Mouse (Mus musculus) layer of hippocampus, postnatal 25 days (tissue): ENCODE results near the gene Ube4b. TPM values are rescaled to one million over a fixed set of nuclear protein-coding genes. Genes with fewer than 3 reads are reported as not detected.
A peak's percentile ranks its signal among the peaks of the same experiment; 100 is the strongest.

Source experiments
- DNase-seq, 2 experiments: peaks; one replicate each; pipeline ENCODE4 v3.0.0; 2022; ENCODE audit warnings: mixed read lengths in 2 of 2, low spot score in 1 of 2; ENCODE audit errors: extremely low spot score in 1 of 2
- total RNA-seq, 2 experiments: library from RNA; stranded (reverse); gene quantifications; 2 replicates each; pipeline ENCODE4 v1.2.3; 2021

Gene Ube4b
- total RNA-seq, 2 experiments from 2014 or later, result 92.8 to 113 TPM

DNA sequence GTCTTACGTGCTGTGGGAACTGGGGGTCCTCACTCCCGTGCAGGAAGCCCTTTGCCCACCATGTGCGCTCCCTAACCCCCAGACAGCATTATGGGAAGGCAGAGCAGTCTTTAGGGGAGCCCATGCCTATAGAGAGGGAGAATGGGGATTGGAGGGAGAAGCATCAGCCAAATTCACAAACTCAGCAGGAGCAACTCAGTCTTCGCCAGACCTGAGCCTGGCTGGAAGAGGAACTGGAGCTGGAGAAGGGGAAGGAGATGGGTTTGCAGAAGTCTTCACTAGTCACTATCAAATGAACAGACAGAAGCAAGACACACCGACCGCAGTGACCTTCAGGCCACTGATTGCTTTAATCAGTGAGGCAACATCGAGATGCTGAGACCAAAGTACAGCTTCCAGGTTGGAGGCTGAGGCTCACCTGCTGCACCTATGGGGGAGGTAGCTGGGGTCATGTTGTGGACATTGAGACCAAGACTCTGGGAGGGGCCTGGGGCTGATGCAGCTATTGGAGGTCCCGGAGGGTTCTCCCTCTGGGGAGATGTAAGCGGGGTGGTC is 28.3 kb downstream of the Ube4b start:
- DNase-seq, result no peak

- no peak for DNase-seq
These were observed 29.9 kb downstream of the Ube4b start for GRCm38 (mm10) chr4:149396433-149397306.

- no peak for DNase-seq
These were observed 31.0 kb downstream of the Ube4b start for GRCm38 (mm10) chr4:149395581-149395980.

- no peak for DNase-seq
These were observed 32.3 kb downstream of the Ube4b start for GRCm38 (mm10) chr4:149394292-149394691.

GRCm38 (mm10) chr4:149393311-149393995 is 33.1 kb downstream of the Ube4b start:
- DNase-seq, result no peak

GRCm38 (mm10) chr4:149392359-149392758 is 34.2 kb downstream of the Ube4b start:
- no peak for DNase-seq

DNA sequence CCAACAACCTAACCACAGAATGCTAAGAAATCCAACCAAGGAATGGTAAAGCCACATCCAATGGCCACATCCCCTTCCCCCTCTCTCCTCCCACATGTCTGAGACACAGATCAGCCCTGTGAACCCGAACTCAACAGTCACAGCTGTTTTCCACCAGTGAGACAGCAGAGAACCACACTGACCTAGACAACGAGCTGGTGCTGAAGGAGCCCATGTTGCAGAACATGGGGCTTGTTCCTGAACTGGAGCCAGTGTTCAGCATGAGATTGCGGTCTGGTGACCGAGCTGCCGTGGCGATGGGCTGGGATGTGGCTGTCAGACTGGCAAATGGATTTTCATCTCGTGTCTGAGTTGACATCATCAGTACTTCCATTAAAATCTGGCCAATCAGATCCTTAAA is 45.5 kb downstream of the Ube4b start:
- DNase-seq, result no peak

GRCm38 (mm10) chr4:149379881-149380280 is 46.7 kb downstream of the Ube4b start:
- DNase-seq, result no peak

DNA sequence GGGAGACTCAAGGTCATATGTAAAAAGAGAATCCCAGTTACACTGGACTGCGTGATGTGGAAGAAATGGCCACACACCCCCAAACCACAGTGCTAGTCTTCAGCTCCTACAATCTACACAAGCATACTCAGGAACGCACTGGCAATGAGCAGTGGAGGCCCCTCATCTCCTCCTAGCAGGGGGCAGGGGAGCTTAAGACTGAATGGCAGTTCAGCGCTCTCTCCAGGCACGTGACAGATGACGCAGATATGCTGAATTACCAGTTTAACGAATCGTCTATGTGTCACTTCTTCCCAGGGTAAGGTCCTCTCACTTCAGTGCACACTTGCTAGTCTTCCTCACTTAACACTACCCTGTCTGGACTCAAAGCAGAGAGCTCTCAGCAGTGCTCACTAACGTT is 47.7 kb downstream of the Ube4b start:
- DNase-seq, result no peak

GRCm38 (mm10) chr4:149376034-149376433 is 50.5 kb downstream of the Ube4b start:
- no peak for DNase-seq

DNA sequence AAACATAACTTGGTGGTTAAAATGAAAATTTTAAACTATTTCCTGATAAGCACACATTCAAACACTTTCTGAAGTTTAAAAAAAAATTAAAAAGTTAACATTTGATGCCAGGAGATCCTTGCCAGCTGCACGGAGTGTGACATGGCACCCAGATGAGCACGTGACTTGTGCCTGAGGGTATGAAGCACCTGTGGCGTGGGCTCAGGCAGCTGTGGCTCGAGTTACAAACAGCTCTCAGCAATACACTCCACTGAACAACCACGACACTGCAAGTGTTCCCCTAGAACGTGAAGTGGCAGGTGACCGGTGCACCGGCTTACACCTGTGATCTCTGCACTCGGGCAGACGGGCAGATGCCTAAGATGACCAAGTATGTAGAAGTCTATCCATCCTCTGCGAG is 51.9 kb downstream of the Ube4b start:
- no peak for DNase-seq

- no peak for DNase-seq
These were observed 52.6 kb downstream of the Ube4b start for GRCm38 (mm10) chr4:149373927-149374326.

GRCm38 (mm10) chr4:149373431-149373830 is 53.1 kb downstream of the Ube4b start:
- peak in 1 of 2 experiments; percentile 70 for DNase-seq

GRCm38 (mm10) chr4:149365702-149366370 is 60.7 kb downstream of the Ube4b start:
- no peak for DNase-seq

DNA sequence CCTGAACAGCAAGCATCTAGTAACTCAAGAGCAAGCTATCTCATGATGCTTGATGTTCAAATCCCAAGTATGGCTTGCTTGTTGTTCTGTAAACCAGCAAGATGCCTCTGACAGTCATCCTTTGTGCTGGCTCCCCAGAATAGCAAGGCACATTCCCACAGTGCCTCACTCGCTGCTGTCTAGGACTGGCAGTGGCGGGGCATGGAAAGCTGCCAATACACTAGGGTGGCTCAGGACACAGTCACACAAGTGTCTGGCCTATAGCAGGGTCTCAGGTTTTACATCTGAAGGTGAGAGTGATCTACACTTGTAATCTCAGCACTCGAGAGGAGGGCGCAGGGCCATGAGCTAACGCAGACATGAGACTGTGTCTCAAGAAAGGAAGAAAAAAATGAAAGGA is 61.7 kb downstream of the Ube4b start:
- DNase-seq, result peak in 1 of 2 experiments; percentile 49

DNA sequence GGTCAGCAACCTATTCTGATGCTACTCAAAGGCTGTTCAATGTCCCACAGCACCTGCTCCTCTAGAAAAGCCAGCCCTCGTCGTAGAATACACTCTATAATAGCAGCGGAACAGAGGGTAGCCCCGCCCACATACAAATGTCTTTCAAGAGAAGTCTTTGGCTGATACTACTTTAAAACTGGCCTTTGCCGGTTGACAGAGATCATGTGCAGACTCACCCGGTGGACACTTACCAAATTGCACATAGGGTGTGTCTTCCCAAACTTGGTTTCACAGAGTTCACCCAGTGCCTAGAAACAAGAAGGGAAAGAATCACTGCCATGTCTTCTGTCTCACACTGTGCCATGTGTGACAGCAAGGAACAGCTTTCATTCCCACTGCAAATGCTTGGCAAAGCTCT is 65.5 kb downstream of the Ube4b start:
- no peak for DNase-seq

DNA sequence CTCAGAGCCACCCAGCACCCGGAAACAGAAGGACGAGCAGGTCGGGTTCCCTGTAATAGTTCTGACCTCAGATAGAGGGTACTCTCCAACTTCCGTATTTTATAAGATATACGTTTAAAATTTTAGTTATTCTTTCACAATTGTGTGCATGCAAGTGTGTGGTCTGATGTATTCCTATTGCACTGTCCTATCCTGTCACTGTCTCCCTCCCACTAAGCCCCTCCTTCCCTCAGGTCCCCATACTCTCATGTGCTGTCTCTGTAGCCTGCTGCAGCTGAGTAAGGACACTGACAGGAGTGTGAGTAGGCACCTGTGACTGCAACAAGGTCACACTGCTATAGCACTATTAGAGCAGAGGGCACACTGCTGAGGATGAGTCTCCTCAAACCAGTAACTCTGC is 65.9 kb downstream of the Ube4b start:
- DNase-seq, result no peak

DNA sequence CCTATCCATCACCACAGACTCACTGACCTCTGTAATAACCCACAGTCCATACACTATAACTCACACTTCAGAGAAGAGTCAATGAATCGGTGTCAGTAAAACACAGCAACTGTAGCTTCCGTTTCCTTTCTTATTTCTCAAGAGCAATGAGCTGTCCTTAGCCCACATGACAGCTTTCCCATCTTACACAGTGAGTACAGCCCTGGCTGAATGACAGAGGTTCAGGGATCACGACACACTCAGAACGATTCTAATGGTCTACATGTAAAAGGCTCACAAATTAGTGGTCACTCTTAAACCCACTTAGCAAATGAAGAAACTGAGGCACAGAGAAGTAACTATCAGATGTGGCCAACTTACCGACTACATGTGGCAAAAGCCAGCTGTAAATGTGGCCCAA is 68.6 kb downstream of the Ube4b start:
- no peak for DNase-seq

GRCm38 (mm10) chr4:149354671-149355070 is 71.9 kb downstream of the Ube4b start:
- DNase-seq, result no peak

GRCm38 (mm10) chr4:149351596-149352150 is 74.9 kb downstream of the Ube4b start:
- no peak for DNase-seq

GRCm38 (mm10) chr4:149348963-149349362 is 77.6 kb downstream of the Ube4b start:
- no peak for DNase-seq
